7 mouse cellular contexts compared by ENCODE assay signal in genomic region chr5:122318100-122318499, GRCm38 (mm10). TPM values are rescaled to one million over a fixed set of nuclear protein-coding genes. Genes with fewer than 3 reads are reported as not detected.
DNase-seq lines count a peak whose midpoint lies in the region; ATAC-seq and TF ChIP-seq lines count a peak whose summit lies in the region.

No protein-coding gene starts in this region.

- TF ChIP-seq POLR2A in bone marrow macrophage, adult 2 months (IDR thresholded peaks at IDR 0.05; ENCODE audit: borderline replicate concordance, low read depth, low read length): no peak

- WGBS in midbrain, postnatal 0 days: 73% methylated on average over 3 of the region's 3 CpGs
- WGBS in midbrain, embryonic 10.5 days: 75% methylated on average over 3 of the region's 3 CpGs
- 60% methylated on average over 3 of the region's 3 CpGs for WGBS in liver, embryonic 12.5 days (ENCODE audit: insufficient replicate concordance)
- 71% methylated on average over 3 of the region's 3 CpGs for WGBS in midbrain, embryonic 13.5 days

- H3K4me2 ChIP-seq in midbrain, postnatal 0 days (ENCODE audit: low read depth, low read length, poor library complexity, severe bottlenecking): no peak overlapping the region
- H3K4me2 ChIP-seq in liver, embryonic 12.5 days: no peak overlapping the region
- H3K4me2 ChIP-seq in midbrain, embryonic 13.5 days (replicated peaks): no peak overlapping the region

- no peak overlapping the region for H3K27ac ChIP-seq in midbrain, postnatal 0 days (ENCODE audit: low read depth, low read length)
- no peak overlapping the region for H3K27ac ChIP-seq in midbrain, embryonic 10.5 days (replicated peaks)
- H3K27ac ChIP-seq in bone marrow macrophage, adult 2 months (ENCODE audit: insufficient read depth, low read depth, low read length): peak overlapping the region; percentile 39
- no peak overlapping the region for H3K27ac ChIP-seq in liver, embryonic 12.5 days
- no peak overlapping the region for H3K27ac ChIP-seq in midbrain, embryonic 13.5 days

- no peak overlapping the region for H3K9ac ChIP-seq in midbrain, postnatal 0 days (replicated peaks; ENCODE audit: low read length, poor library complexity, severe bottlenecking)
- no peak overlapping the region for H3K9ac ChIP-seq in liver, embryonic 12.5 days
- no peak overlapping the region for H3K9ac ChIP-seq in midbrain, embryonic 13.5 days (replicated peaks)

- H3K4me3 ChIP-seq in midbrain, postnatal 0 days (ENCODE audit: low read depth, low read length): no peak overlapping the region
- no peak overlapping the region for H3K4me3 ChIP-seq in midbrain, embryonic 10.5 days
- no peak overlapping the region for H3K4me3 ChIP-seq in bone marrow macrophage, adult 2 months (ENCODE audit: insufficient read depth, low read length)
- H3K4me3 ChIP-seq in liver, embryonic 12.5 days: no peak overlapping the region
- H3K4me3 ChIP-seq in midbrain, embryonic 13.5 days (replicated peaks): no peak overlapping the region

- peaks cover 23% of the 10 kb centered on the region for H3K36me3 ChIP-seq in midbrain, postnatal 0 days (ENCODE audit: insufficient read depth, low read length)
- peaks cover 85% of the 10 kb centered on the region for H3K36me3 ChIP-seq in midbrain, embryonic 10.5 days
- H3K36me3 ChIP-seq in liver, embryonic 12.5 days: peaks cover 73% of the 10 kb centered on the region
- peaks cover 64% of the 10 kb centered on the region for H3K36me3 ChIP-seq in midbrain, embryonic 13.5 days

- no peaks in the 10 kb centered on the region for H3K27me3 ChIP-seq in midbrain, postnatal 0 days (ENCODE audit: insufficient read depth, low read length)
- H3K27me3 ChIP-seq in midbrain, embryonic 10.5 days (ENCODE audit: low read depth, poor library complexity, severe bottlenecking): no peaks in the 10 kb centered on the region
- no peaks in the 10 kb centered on the region for H3K27me3 ChIP-seq in liver, embryonic 12.5 days (replicated peaks)
- H3K27me3 ChIP-seq in midbrain, embryonic 13.5 days: no peaks in the 10 kb centered on the region

- no peaks in the 10 kb centered on the region for H3K9me3 ChIP-seq in midbrain, postnatal 0 days (ENCODE audit: low read length)
- no peaks in the 10 kb centered on the region for H3K9me3 ChIP-seq in midbrain, embryonic 10.5 days (replicated peaks)
- no peaks in the 10 kb centered on the region for H3K9me3 ChIP-seq in liver, embryonic 12.5 days (replicated peaks)
- H3K9me3 ChIP-seq in midbrain, embryonic 13.5 days: no peaks in the 10 kb centered on the region

- no peak for DNase-seq in midbrain, postnatal 0 days (ENCODE audit: low spot score)
- DNase-seq in midbrain, embryonic 10.5 days (ENCODE audit: low spot score): no peak
- DNase-seq in spleen, postnatal 4 days (ENCODE audit: low spot score in 2 of 2): peak; percentile 68 to 73
- no peak for DNase-seq in adrenal gland, postnatal 25 days

- no peaks in the 10 kb centered on the region for H3K4me1 ChIP-seq in midbrain, postnatal 0 days (ENCODE audit: insufficient read depth, low read length)
- no peaks in the 10 kb centered on the region for H3K4me1 ChIP-seq in midbrain, embryonic 10.5 days
- H3K4me1 ChIP-seq in bone marrow macrophage, adult 2 months (ENCODE audit: control insufficient read depth, insufficient read depth, low read length): peaks cover 40% of the 10 kb centered on the region
- H3K4me1 ChIP-seq in liver, embryonic 12.5 days: peaks cover 34% of the 10 kb centered on the region
- H3K4me1 ChIP-seq in midbrain, embryonic 13.5 days (replicated peaks): no peaks in the 10 kb centered on the region

- peak; percentile 62 for TF ChIP-seq CTCF in midbrain, postnatal 0 days (IDR thresholded peaks at IDR 0.05)
- peak; percentile 54 for TF ChIP-seq CTCF in bone marrow macrophage, adult 2 months (IDR thresholded peaks at IDR 0.05; ENCODE audit: low read depth, low read length)

- no peak for ATAC-seq in midbrain, postnatal 0 days (ENCODE audit: low FRiP score)
- ATAC-seq in liver, embryonic 12.5 days: peak; percentile 48; the same call in 1 of the 2 replicates
- ATAC-seq in midbrain, embryonic 13.5 days: no peak

RNA-seq across cellular contexts. Expression of gene Pptc7, which starts 33.9 kb away (rescaled TPM):
- total RNA-seq in midbrain, postnatal 0 days (2014; rRNA removed): 19.3 and 22.7 TPM in 2 replicates
- polyA plus RNA-seq in midbrain, postnatal 0 days (2015; fragmentation: Nextera tagmentation; extraction: Ambion mirVana): 5.6 and 6.7 TPM in 2 replicates
- polyA plus RNA-seq in midbrain, embryonic 10.5 days (2016; fragmentation: Nextera tagmentation; extraction: Ambion mirVana): 7.3 and 7.7 TPM in 2 replicates
- polyA plus RNA-seq in bone marrow macrophage, adult 2 months (2012; ENCODE audit: insufficient read depth, insufficient read length, missing spikeins): 12.3 and 13.5 TPM in 2 replicates
- polyA plus RNA-seq in liver, embryonic 12.5 days (2016; fragmentation: Nextera tagmentation; extraction: Ambion mirVana): 6.1 and 6.8 TPM in 2 replicates
- 48.2 and 52.6 TPM in 2 replicates for total RNA-seq in adrenal gland, postnatal 25 days (2021)
- polyA plus RNA-seq in midbrain, embryonic 13.5 days (2015; fragmentation: Nextera tagmentation; extraction: Ambion mirVana): 8.0 and 9.1 TPM in 2 replicates

RNA-seq across cellular contexts. Expression of gene Rad9b, which starts 35.9 kb away (rescaled TPM):
- total RNA-seq in midbrain, postnatal 0 days (2014; rRNA removed): 16.9 and 17.8 TPM in 2 replicates
- polyA plus RNA-seq in midbrain, postnatal 0 days (2015; fragmentation: Nextera tagmentation; extraction: Ambion mirVana): 18.1 and 21.8 TPM in 2 replicates
- polyA plus RNA-seq in midbrain, embryonic 10.5 days (2016; fragmentation: Nextera tagmentation; extraction: Ambion mirVana): 9.5 and 11.5 TPM in 2 replicates
- polyA plus RNA-seq in bone marrow macrophage, adult 2 months (2012; ENCODE audit: insufficient read depth, insufficient read length, missing spikeins): 1.9 and 2.6 TPM in 2 replicates
- 4.7 and 6.1 TPM in 2 replicates for polyA plus RNA-seq in liver, embryonic 12.5 days (2016; fragmentation: Nextera tagmentation; extraction: Ambion mirVana)
- 3.9 and 5.1 TPM in 2 replicates for total RNA-seq in adrenal gland, postnatal 25 days (2021)
- polyA plus RNA-seq in midbrain, embryonic 13.5 days (2015; fragmentation: Nextera tagmentation; extraction: Ambion mirVana): 21.8 and 22.6 TPM in 2 replicates

RNA-seq across cellular contexts. Expression of gene Vps29, which starts 36.1 kb away (rescaled TPM):
- 137 and 149 TPM in 2 replicates for total RNA-seq in midbrain, postnatal 0 days (2014; rRNA removed)
- polyA plus RNA-seq in midbrain, postnatal 0 days (2015; fragmentation: Nextera tagmentation; extraction: Ambion mirVana): 366 and 368 TPM in 2 replicates
- polyA plus RNA-seq in midbrain, embryonic 10.5 days (2016; fragmentation: Nextera tagmentation; extraction: Ambion mirVana): 218 and 220 TPM in 2 replicates
- polyA plus RNA-seq in bone marrow macrophage, adult 2 months (2012; ENCODE audit: insufficient read depth, insufficient read length, missing spikeins): 123 and 134 TPM in 2 replicates
- polyA plus RNA-seq in liver, embryonic 12.5 days (2016; fragmentation: Nextera tagmentation; extraction: Ambion mirVana): 133 and 137 TPM in 2 replicates
- 123 and 135 TPM in 2 replicates for total RNA-seq in adrenal gland, postnatal 25 days (2021)
- polyA plus RNA-seq in midbrain, embryonic 13.5 days (2015; fragmentation: Nextera tagmentation; extraction: Ambion mirVana): 260 and 269 TPM in 2 replicates

RNA-seq across cellular contexts. Expression of gene Gpn3, which starts 53.6 kb away (rescaled TPM):
- total RNA-seq in midbrain, postnatal 0 days (2014; rRNA removed): 20.8 and 37.9 TPM in 2 replicates
- polyA plus RNA-seq in midbrain, postnatal 0 days (2015; fragmentation: Nextera tagmentation; extraction: Ambion mirVana): 41.8 and 44.4 TPM in 2 replicates
- polyA plus RNA-seq in midbrain, embryonic 10.5 days (2016; fragmentation: Nextera tagmentation; extraction: Ambion mirVana): 76.9 and 82.9 TPM in 2 replicates
- polyA plus RNA-seq in bone marrow macrophage, adult 2 months (2012; ENCODE audit: insufficient read depth, insufficient read length, missing spikeins): 16.9 and 19.7 TPM in 2 replicates
- polyA plus RNA-seq in liver, embryonic 12.5 days (2016; fragmentation: Nextera tagmentation; extraction: Ambion mirVana): 80.3 and 85.1 TPM in 2 replicates
- total RNA-seq in adrenal gland, postnatal 25 days (2021): 38.2 and 42.6 TPM in 2 replicates
- polyA plus RNA-seq in midbrain, embryonic 13.5 days (2015; fragmentation: Nextera tagmentation; extraction: Ambion mirVana): 50.8 and 51.8 TPM in 2 replicates

RNA-seq across cellular contexts. Expression of gene Tctn1, which starts 53.8 kb away (rescaled TPM):
- 30.0 and 37.5 TPM in 2 replicates for total RNA-seq in midbrain, postnatal 0 days (2014; rRNA removed)
- 5.8 and 6.2 TPM in 2 replicates for polyA plus RNA-seq in midbrain, postnatal 0 days (2015; fragmentation: Nextera tagmentation; extraction: Ambion mirVana)
- polyA plus RNA-seq in midbrain, embryonic 10.5 days (2016; fragmentation: Nextera tagmentation; extraction: Ambion mirVana): 5.9 and 6.4 TPM in 2 replicates
- polyA plus RNA-seq in bone marrow macrophage, adult 2 months (2012; ENCODE audit: insufficient read depth, insufficient read length, missing spikeins): 13.7 and 15.6 TPM in 2 replicates
- 1.2 and 1.7 TPM in 2 replicates for polyA plus RNA-seq in liver, embryonic 12.5 days (2016; fragmentation: Nextera tagmentation; extraction: Ambion mirVana)
- total RNA-seq in adrenal gland, postnatal 25 days (2021): 16.5 and 19.0 TPM in 2 replicates
- polyA plus RNA-seq in midbrain, embryonic 13.5 days (2015; fragmentation: Nextera tagmentation; extraction: Ambion mirVana): 6.2 and 6.4 TPM in 2 replicates

Comparison
In these comparisons a context has a peak if more than half of its experiments do, and no peak if none do; other contexts are left out.
1. DNase-seq: peak in spleen, postnatal 4 days (2 of 2); none in midbrain, postnatal 0 days (single experiment), midbrain, embryonic 10.5 days (single experiment) and adrenal gland, postnatal 25 days (single experiment).